Mouse (Mus musculus) MEL (cell line): ENCODE data around the gene Scap.

ENCODE experiments used
- CTCF ChIP-seq, 3 experiments: IDR thresholded peaks in 2 of 3; conservative IDR thresholded peaks in 1 of 3; 2 replicates each; pipeline ENCODE4 v1.5.1; 2011 to 2012; ENCODE audit warnings: low read length in 3 of 3, low read depth in 2 of 3, mild to moderate bottlenecking in 2 of 3, improper control_type of control experiment in 1 of 3, inconsistent platforms in 1 of 3, mixed read lengths in 1 of 3, moderate library complexity in 1 of 3; ENCODE audit not compliant: control insufficient read depth in 1 of 3, insufficient read depth in 1 of 3, poor library complexity in 1 of 3, severe bottlenecking in 1 of 3
- EP300 ChIP-seq, 2 experiments: IDR thresholded peaks; 2 replicates each; pipeline ENCODE4 v1.6.1; 2011; ENCODE audit warnings: improper control_type of control experiment in 2 of 2, low read length in 2 of 2, low read depth in 1 of 2, mild to moderate bottlenecking in 1 of 2
- GATA1 ChIP-seq: IDR thresholded peaks from 2 replicates; pipeline ENCODE4 v1.6.1; 2011; ENCODE audit warnings: low read depth, low read length, improper control_type of control experiment
- NELFE ChIP-seq: IDR thresholded peaks from 2 replicates; pipeline ENCODE4 v1.6.1; 2011; ENCODE audit warnings: low read depth, low read length, improper control_type of control experiment
- POLR2A ChIP-seq, 2 experiments: IDR thresholded peaks; 2 replicates each; pipeline ENCODE4 v1.6.1; 2011 to 2012; ENCODE audit warnings: low read length in 2 of 2, mild to moderate bottlenecking in 2 of 2, control low read depth in 1 of 2, improper control_type of control experiment in 1 of 2, low read depth in 1 of 2, moderate library complexity in 1 of 2; ENCODE audit not compliant: control insufficient read depth in 1 of 2, insufficient read depth in 1 of 2, poor library complexity in 1 of 2
- RCOR1 ChIP-seq: IDR thresholded peaks from 2 replicates; pipeline ENCODE4 v1.6.1; 2012; ENCODE audit warnings: low read depth, mild to moderate bottlenecking, inconsistent platforms, low read length, improper control_type of control experiment
- TAL1 ChIP-seq: IDR thresholded peaks from 2 replicates; pipeline ENCODE4 v1.6.1; 2012; ENCODE audit warnings: mild to moderate bottlenecking, inconsistent platforms, low read length, moderate library complexity, mixed read lengths
- UBTF ChIP-seq: IDR thresholded peaks from 2 replicates; pipeline ENCODE4 v1.6.1; 2012; ENCODE audit warnings: low read depth, mild to moderate bottlenecking, inconsistent platforms, low read length, improper control_type of control experiment, moderate library complexity, borderline replicate concordance; ENCODE audit not compliant: insufficient read depth

DNA sequence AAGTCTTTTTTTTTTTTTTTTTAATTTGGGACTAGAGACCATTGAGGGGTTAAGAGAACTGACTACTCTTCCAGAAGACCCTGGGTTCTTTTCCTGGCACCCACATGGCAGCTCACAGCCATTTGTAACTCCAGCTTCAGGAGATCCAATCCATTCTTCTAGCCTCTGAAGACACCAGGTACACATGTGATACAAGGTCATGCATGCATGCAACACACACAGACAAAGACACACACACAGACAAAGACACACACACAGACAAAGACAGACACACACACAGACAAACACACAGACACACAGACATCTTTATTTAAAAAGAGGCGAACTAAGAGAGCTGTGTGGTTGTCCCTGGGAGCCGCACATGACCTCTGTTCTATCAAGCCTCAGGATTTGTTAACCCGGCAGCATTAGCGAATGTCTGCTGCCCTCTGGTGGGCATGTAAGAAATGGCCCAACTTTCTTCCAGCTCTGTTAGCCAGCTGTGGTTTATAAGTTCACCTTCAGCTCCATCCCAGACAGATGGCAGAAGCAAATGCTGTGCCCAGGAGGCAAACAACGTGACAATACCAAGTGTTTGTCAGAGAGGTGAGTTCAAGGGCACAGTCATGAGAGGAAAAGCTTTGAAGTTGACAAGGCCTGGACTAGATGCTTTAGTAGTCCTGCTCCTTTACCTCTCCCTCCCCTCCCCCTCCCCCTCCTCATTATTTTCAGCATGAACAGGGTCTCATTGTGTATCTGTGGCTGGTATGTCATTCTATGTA lies 36.0 kb upstream of the Scap start:
- TF ChIP-seq EP300 (IDR thresholded peaks at IDR 0.05; ENCODE audit: low read depth in 1 of 2, low read length in 2 of 2), result no peak
- no peak for TF ChIP-seq TAL1
- TF ChIP-seq POLR2A (IDR thresholded peaks at IDR 0.05; ENCODE audit: control insufficient read depth in 1 of 2, insufficient read depth in 1 of 2, low read depth in 1 of 2, low read length in 2 of 2, poor library complexity in 1 of 2), result no peak
- peak; percentile 87 to 97 (median 95); a peak in 5 of 6 replicates for TF ChIP-seq CTCF (IDR thresholded peaks at IDR 0.05 in 2 of 3, conservative IDR thresholded peaks at IDR 0.05 in 1 of 3; ENCODE audit: control insufficient read depth in 1 of 3, insufficient read depth in 1 of 3, low read depth in 2 of 3, low read length in 3 of 3, poor library complexity in 1 of 3, severe bottlenecking in 1 of 3)
- TF ChIP-seq GATA1, result no peak
- TF ChIP-seq UBTF, result no peak
- no peak for TF ChIP-seq RCOR1
- 0 out of 2 replicates have a peak, but pooled peaks have one; percentile 16 for TF ChIP-seq NELFE
